Mouse (Mus musculus) liver, embryonic 14.5 days (tissue): ENCODE data around the gene Gpr153. TPM values are rescaled to one million over a fixed set of nuclear protein-coding genes. Genes with fewer than 3 reads are reported as not detected.
A peak's percentile ranks its signal among the peaks of the same experiment; 100 is the strongest.

Source experiments
- ATAC-seq: fragments of 200-750 bp; cut with Nextera tagmentation; 2 replicates; pipeline ENCODE4 v1.8.0; 2017; ENCODE audit warnings: moderate number of reproducible peaks, mild to moderate bottlenecking, moderate library complexity; ENCODE audit not compliant: insufficient read depth
- DNase-seq, 3 experiments: peaks; one replicate each; pipeline ENCODE4 v3.0.0-alpha.2; 2012 to 2013; ENCODE audit warnings: low read depth in 3 of 3, low spot score in 3 of 3
- H3K27ac ChIP-seq: fragments of 300-500 bp; sonication (generic); 2 replicates; pipeline ENCODE4 v1.5.1; 2014; ENCODE audit warnings: moderate library complexity, mild to moderate bottlenecking, control low read depth, inconsistent platforms
- H3K27me3 ChIP-seq: fragments of 300-500 bp; sonication (generic); 2 replicates; pipeline ENCODE4 v1.6.1; 2014; ENCODE audit warnings: mild to moderate bottlenecking, low read length, moderate library complexity; ENCODE audit not compliant: control insufficient read depth, insufficient read depth
- H3K36me3 ChIP-seq: fragments of 300-500 bp; sonication (generic); replicated peaks from 2 replicates; pipeline ENCODE4 v1.6.1; 2014; ENCODE audit warnings: low read depth; ENCODE audit not compliant: control insufficient read depth, insufficient read depth
- H3K4me1 ChIP-seq, 2 experiments: fragments of 200-500 bp in 1 of 2; fragments of 300-500 bp in 1 of 2; sonication (generic) in 1 of 2; replicated peaks; 2 replicates each; pipeline ENCODE4 v1.6.1; 2012 to 2014; ENCODE audit warnings: antibody characterized with exemption in 1 of 2, inconsistent platforms in 1 of 2, low read length in 1 of 2; ENCODE audit not compliant: control insufficient read depth in 2 of 2, insufficient read depth in 2 of 2
- H3K4me2 ChIP-seq: fragments of 300-500 bp; sonication (generic); 2 replicates; pipeline ENCODE4 v1.6.1; 2014; ENCODE audit warnings: low read depth, mild to moderate bottlenecking, control low read depth, moderate library complexity
- H3K4me3 ChIP-seq, 2 experiments: fragments of 200-500 bp in 1 of 2; fragments of 300-500 bp in 1 of 2; sonication (generic) in 1 of 2; 2 replicates each; pipeline ENCODE4 v1.5.1; 2012 to 2014; ENCODE audit warnings: low read depth in 2 of 2, low read length in 2 of 2, mild to moderate bottlenecking in 2 of 2, control low read depth in 1 of 2, inconsistent platforms in 1 of 2, moderate library complexity in 1 of 2; ENCODE audit not compliant: insufficient read depth in 1 of 2
- H3K9ac ChIP-seq: fragments of 300-500 bp; sonication (generic); replicated peaks from 2 replicates; pipeline ENCODE4 v1.6.1; 2014; ENCODE audit warnings: mild to moderate bottlenecking, control low read depth, moderate library complexity
- H3K9me3 ChIP-seq: fragments of 300-500 bp; sonication (generic); 2 replicates; pipeline ENCODE4 v1.6.1; 2016; ENCODE audit warnings: low read length, mixed read lengths; ENCODE audit not compliant: control insufficient read depth
- CTCF ChIP-seq: IDR thresholded peaks from 2 replicates; pipeline ENCODE4 v1.5.1; 2016; ENCODE audit warnings: antibody characterized with exemption, low read depth, control low read depth
- EP300 ChIP-seq: IDR thresholded peaks from 2 replicates; pipeline ENCODE4 v1.6.1; 2016; ENCODE audit warnings: antibody characterized with exemption, low read depth
- WGBS: fragments of 180-500 bp; shearing (Covaris S2); extraction: QIAGEN DNeasy Blood & Tissue Kit; methylation state at CpG from one replicate; pipeline ENCODE4 v1.1.7; 2014; ENCODE audit not compliant: insufficient replicate concordance; 5-methylcytosine and 5-hydroxymethylcytosine counted together
- polyA plus RNA-seq, 2 experiments: library from polyadenylated mRNA; depleted of rRNA in 1 of 2; stranded (reverse) in 1 of 2; unstranded in 1 of 2; fragments of >200 nt; fragmentation: Nextera tagmentation in 1 of 2; extraction: Ambion mirVana in 1 of 2; gene quantifications; 2 replicates each; pipeline versions ENCODE4 v1.2.1 to v1.2.3; 2012 to 2014

Gene Gpr153
- polyA plus RNA-seq, 2 experiments: 0.58 to 1.2 TPM

GRCm38 (mm10) chr4:152264867-152265568, 9.0 kb upstream of the Gpr153 start:
- no peak for DNase-seq
- no peaks in the 10 kb centered on the region for H3K27me3 ChIP-seq
- H3K27ac ChIP-seq: no peak overlapping the region
- 83% methylated on average over 9 of the region's 9 CpGs for WGBS
- TF ChIP-seq EP300 (no peak), CTCF (peak; percentile 58)
- H3K4me3 ChIP-seq: no peak overlapping the region
- H3K4me1 ChIP-seq: peaks cover 14 to 18% of the 10 kb centered on the region in 2 experiments
- no peak overlapping the region for H3K9ac ChIP-seq
- no peak overlapping the region for H3K4me2 ChIP-seq
- H3K36me3 ChIP-seq: no peaks in the 10 kb centered on the region
- H3K9me3 ChIP-seq: no peaks in the 10 kb centered on the region
- no peak for ATAC-seq

DNA sequence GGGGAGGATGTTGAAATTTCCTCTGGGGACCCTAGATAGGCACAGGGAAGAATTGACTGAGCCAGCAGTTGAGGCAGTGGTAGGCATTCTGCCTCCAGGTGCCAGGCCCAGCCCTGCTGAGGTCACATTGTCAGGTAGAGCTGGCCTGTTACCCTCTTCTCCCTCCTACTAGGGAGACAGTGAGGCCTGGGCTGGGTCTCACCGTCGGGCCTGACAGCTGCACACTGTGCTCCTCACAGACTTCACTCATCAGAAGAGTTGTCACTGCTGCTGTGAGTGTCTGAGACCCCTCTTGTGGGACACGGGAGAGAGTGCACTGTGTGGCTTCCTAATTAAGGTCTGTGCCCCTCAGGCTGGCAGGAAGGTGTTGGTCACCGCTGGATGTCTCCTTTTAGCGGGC, 8.2 kb upstream of the Gpr153 start:
- H3K27me3 ChIP-seq: no peaks in the 10 kb centered on the region
- TF ChIP-seq EP300 (no peak), CTCF (no peak)
- no peak overlapping the region for H3K27ac ChIP-seq
- no peak overlapping the region for H3K9ac ChIP-seq
- WGBS: 77% methylated on average over 5 of the region's 5 CpGs
- no peaks in the 10 kb centered on the region for H3K9me3 ChIP-seq
- peaks cover 14 to 18% of the 10 kb centered on the region in 2 experiments for H3K4me1 ChIP-seq
- H3K4me2 ChIP-seq: no peak overlapping the region
- ATAC-seq (no peak), DNase-seq (no peak)
- no peak overlapping the region for H3K4me3 ChIP-seq
- H3K36me3 ChIP-seq: no peaks in the 10 kb centered on the region

- H3K9ac ChIP-seq: no peak overlapping the region
- no peaks in the 10 kb centered on the region for H3K27me3 ChIP-seq
- DNase-seq (no peak), ATAC-seq (no peak)
- H3K27ac ChIP-seq: no peak overlapping the region
- no peak overlapping the region for H3K4me3 ChIP-seq
- TF ChIP-seq EP300: no peak
- H3K4me1 ChIP-seq: peaks cover 14 to 18% of the 10 kb centered on the region in 2 experiments
- no peak overlapping the region for H3K4me2 ChIP-seq
- no peaks in the 10 kb centered on the region for H3K9me3 ChIP-seq
- WGBS: 60% methylated on average over 10 of the region's 10 CpGs
- H3K36me3 ChIP-seq: no peaks in the 10 kb centered on the region
Observed at GRCm38 (mm10) chr4:152266236-152266895, 7.7 kb upstream of the Gpr153 start.

DNA sequence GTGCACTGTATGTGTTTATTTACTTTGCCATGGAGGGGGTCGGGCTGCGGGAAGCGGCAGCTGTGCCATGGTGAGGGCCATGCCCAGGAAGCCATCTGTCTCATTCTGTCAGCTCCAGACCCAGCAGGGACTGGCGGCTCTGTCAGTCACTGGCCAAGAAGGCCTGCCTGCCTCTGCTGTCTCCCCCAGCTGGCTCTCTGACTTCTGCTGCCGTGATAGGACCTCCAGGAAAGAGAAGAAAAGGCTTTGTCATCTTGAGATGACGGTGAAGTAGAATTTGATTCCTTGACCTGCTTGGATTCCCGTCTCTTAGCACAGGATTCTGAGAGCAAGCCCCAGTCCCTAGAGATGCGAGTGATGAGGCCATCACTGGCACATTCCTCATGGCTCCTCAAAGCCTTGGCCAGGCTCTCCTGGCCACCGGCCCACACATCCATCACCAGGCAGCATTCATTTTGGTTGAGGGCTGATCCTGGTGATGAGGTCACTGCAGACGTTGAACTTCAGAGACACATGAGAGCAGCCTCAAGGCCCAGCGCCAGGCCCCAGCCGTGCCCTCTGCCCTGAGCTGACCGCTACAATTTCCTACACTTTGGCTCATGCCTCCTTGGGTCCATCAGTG, 6.2 kb upstream of the Gpr153 start:
- Histone ChIP-seq H3K9me3 (no peaks in the 10 kb centered on the region), H3K27me3 (peaks cover under 1% of the 10 kb centered on the region), H3K36me3 (no peaks in the 10 kb centered on the region), H3K4me2 (no peak overlapping the region), H3K27ac (no peak overlapping the region), H3K9ac (no peak overlapping the region), H3K4me3 (no peak overlapping the region), H3K4me1 (peaks cover 13 to 14% of the 10 kb centered on the region in 2 experiments)
- DNase-seq: no peak
- TF ChIP-seq CTCF (no peak), EP300 (no peak)
- no peak for ATAC-seq
- 62% methylated on average over 13 of the region's 13 CpGs for WGBS

DNA sequence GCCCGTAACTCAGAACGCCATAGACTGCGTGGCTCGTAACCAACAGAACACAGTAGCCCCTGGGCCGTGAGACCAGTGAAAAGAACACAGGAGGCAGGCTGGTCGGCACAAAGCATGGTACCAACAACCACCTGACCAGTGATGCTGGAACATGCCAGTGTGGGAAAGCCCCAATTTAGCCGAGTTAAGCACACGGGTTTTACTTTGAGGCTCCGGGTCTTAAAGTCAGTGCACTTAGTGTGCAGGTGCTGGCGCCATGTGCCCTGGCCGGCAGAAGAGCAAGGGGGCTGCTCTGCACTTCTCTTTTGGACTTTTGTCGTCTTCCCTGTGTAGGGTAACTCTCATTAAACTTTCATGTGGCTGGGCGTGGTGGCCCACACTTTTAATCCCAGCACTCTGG, 4.1 kb upstream of the Gpr153 start:
- Histone ChIP-seq H3K27ac (no peak overlapping the region), H3K4me2 (no peak overlapping the region), H3K9ac (no peak overlapping the region), H3K9me3 (no peaks in the 10 kb centered on the region), H3K4me3 (no peak overlapping the region), H3K36me3 (no peaks in the 10 kb centered on the region), H3K27me3 (peaks cover 22% of the 10 kb centered on the region), H3K4me1 (no peaks in the 10 kb centered on the region)
- DNase-seq (no peak), ATAC-seq (no peak)
- 73% methylated on average over 13 of the region's 13 CpGs for WGBS
- no peak for TF ChIP-seq EP300
